Mouse (Mus musculus): ENCODE measurements around the gene Coro2b.

The Coro2b gene

GRCm38 (mm10) chr9:62509617-62510016 is 27.2 kb downstream of the Coro2b start:
- no peak for DNase-seq

- no peak for DNase-seq
Observed at GRCm38 (mm10) chr9:62508740-62509524, 27.9 kb downstream of the Coro2b start.

- DNase-seq, result no peak
Observed at GRCm38 (mm10) chr9:62506467-62507067, 30.3 kb downstream of the Coro2b start.

- no peak for DNase-seq
Observed at GRCm38 (mm10) chr9:62504129-62504528, 32.7 kb downstream of the Coro2b start.

- DNase-seq, result no peak
Observed at GRCm38 (mm10) chr9:62502361-62502760, 34.5 kb downstream of the Coro2b start.

GRCm38 (mm10) chr9:62501566-62501965 is 35.3 kb downstream of the Coro2b start:
- DNase-seq, result no peak

GRCm38 (mm10) chr9:62500007-62500406 is 36.8 kb downstream of the Coro2b start:
- DNase-seq, result no peak

GRCm38 (mm10) chr9:62498945-62499344 is 37.9 kb downstream of the Coro2b start:
- no peak for DNase-seq

GRCm38 (mm10) chr9:62497135-62498092 is 39.4 kb downstream of the Coro2b start:
- no peak for DNase-seq

- DNase-seq, result no peak
Observed at GRCm38 (mm10) chr9:62492306-62492990, 44.4 kb downstream of the Coro2b start.

GRCm38 (mm10) chr9:62491611-62492010 is 45.2 kb downstream of the Coro2b start:
- DNase-seq, result peak; percentile 63

GRCm38 (mm10) chr9:62491104-62491503 is 45.7 kb downstream of the Coro2b start:
- DNase-seq, result no peak

- DNase-seq, result no peak
Observed at GRCm38 (mm10) chr9:62484107-62484506, 52.7 kb downstream of the Coro2b start.

GRCm38 (mm10) chr9:62482788-62483187 is 54.1 kb downstream of the Coro2b start:
- no peak for DNase-seq

- DNase-seq, result no peak
Observed at GRCm38 (mm10) chr9:62480898-62481642, 55.8 kb downstream of the Coro2b start.

- no peak for DNase-seq
Observed at GRCm38 (mm10) chr9:62480149-62480548, 56.7 kb downstream of the Coro2b start.

- DNase-seq, result peak; percentile 83
Observed at GRCm38 (mm10) chr9:62476782-62477487, 59.9 kb downstream of the Coro2b start.

- no peak for DNase-seq
Observed at GRCm38 (mm10) chr9:62474206-62474605, 62.6 kb downstream of the Coro2b start.

- no peak for DNase-seq
Observed at GRCm38 (mm10) chr9:62471541-62472189, 65.2 kb downstream of the Coro2b start.

GRCm38 (mm10) chr9:62471041-62471440 is 65.8 kb downstream of the Coro2b start:
- DNase-seq, result no peak

- peak; percentile 64 for DNase-seq
Observed at GRCm38 (mm10) chr9:62470398-62470797, 66.4 kb downstream of the Coro2b start.
